Mouse (Mus musculus) lung, embryonic 14.5 days (tissue): ENCODE measurements around the gene Acan. TPM values are rescaled to one million over a fixed set of nuclear protein-coding genes. Genes with fewer than 3 reads are reported as not detected.

Experiments used
- ATAC-seq: fragments of 200-750 bp; cut with Nextera tagmentation; 2 replicates; pipeline ENCODE4 v1.8.0; 2017; ENCODE audit warnings: mild to moderate bottlenecking, moderate TSS enrichment, moderate library complexity; ENCODE audit not compliant: insufficient read depth
- DNase-seq: peaks from one replicate; pipeline ENCODE4 v3.0.0-alpha.2; 2015
- H3K27ac ChIP-seq: fragments of 300-500 bp; sonication (generic); 2 replicates; pipeline ENCODE4 v1.5.1; 2014; ENCODE audit warnings: low read depth, mild to moderate bottlenecking, moderate library complexity
- H3K27me3 ChIP-seq: fragments of 300-500 bp; sonication (generic); 2 replicates; pipeline ENCODE4 v1.6.1; 2014; ENCODE audit warnings: low read length, control low read depth; ENCODE audit not compliant: insufficient read depth
- H3K36me3 ChIP-seq: fragments of 300-500 bp; sonication (generic); 2 replicates; pipeline ENCODE4 v1.6.1; 2014; ENCODE audit warnings: control low read depth; ENCODE audit not compliant: insufficient read depth
- H3K4me1 ChIP-seq: fragments of 300-500 bp; sonication (generic); 2 replicates; pipeline ENCODE4 v1.6.1; 2014; ENCODE audit warnings: antibody characterized with exemption, control low read depth; ENCODE audit not compliant: insufficient read depth
- H3K4me2 ChIP-seq: fragments of 300-500 bp; sonication (generic); 2 replicates; pipeline ENCODE4 v1.6.1; 2014; ENCODE audit warnings: mild to moderate bottlenecking
- H3K4me3 ChIP-seq: fragments of 300-500 bp; sonication (generic); 2 replicates; pipeline ENCODE4 v1.5.1; 2014; ENCODE audit warnings: low read depth, low read length
- H3K9ac ChIP-seq: fragments of 300-500 bp; sonication (generic); 2 replicates; pipeline ENCODE4 v1.6.1; 2014
- H3K9me3 ChIP-seq: fragments of 300-500 bp; sonication (generic); 2 replicates; pipeline ENCODE4 v1.6.1; 2016; ENCODE audit warnings: low read depth, low read length, control low read depth
- CTCF ChIP-seq: IDR thresholded peaks from 2 replicates; pipeline ENCODE4 v1.5.1; 2016; ENCODE audit warnings: antibody characterized with exemption, low read depth
- WGBS: fragments of 180-500 bp; shearing (Covaris S2); extraction: QIAGEN DNeasy Blood & Tissue Kit; methylation state at CpG from one replicate; pipeline ENCODE4 v1.1.7; 2014; 5-methylcytosine and 5-hydroxymethylcytosine counted together
- polyA plus RNA-seq: library from polyadenylated mRNA; unstranded; fragments of >200 nt; fragmentation: Nextera tagmentation; extraction: Ambion mirVana; gene quantifications from 2 replicates; pipeline ENCODE4 v1.2.1, GENCODE M21; 2014

Gene Acan
- polyA plus RNA-seq, result 0.05 and 0.19 TPM in 2 replicates

DNA sequence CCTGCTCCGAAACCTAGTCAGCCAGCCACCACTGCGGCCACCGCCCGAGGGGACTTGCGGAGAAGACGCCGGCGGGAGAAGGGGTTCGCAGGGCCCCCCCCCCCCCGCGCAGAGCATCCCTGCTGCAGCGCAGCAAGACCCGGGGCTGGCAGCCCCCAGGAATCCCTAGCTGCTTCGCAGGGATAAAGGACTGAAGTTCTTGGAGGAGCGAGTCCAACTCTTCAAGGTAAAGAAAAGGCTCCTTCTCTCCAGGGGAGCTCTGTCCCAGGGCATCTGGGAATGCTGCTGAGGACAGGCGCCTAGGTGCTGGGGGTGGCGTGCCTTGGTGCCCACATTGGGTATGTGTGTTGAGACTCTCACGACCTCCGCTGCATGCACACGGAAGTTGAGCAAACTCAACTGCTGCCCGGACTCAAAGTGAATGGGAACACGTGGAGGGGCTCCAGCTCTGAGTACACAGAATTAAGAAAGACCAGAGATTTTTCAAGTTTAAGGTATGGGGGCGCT lies at the start of gene Acan:
Acan (plus strand) TSS at position 101 of the 507 bp plus-strand sequence.
- peaks cover 57% of the 10 kb centered on the region for H3K27me3 ChIP-seq
- H3K27ac ChIP-seq, result no peak within 1 kb of the TSS

DNA sequence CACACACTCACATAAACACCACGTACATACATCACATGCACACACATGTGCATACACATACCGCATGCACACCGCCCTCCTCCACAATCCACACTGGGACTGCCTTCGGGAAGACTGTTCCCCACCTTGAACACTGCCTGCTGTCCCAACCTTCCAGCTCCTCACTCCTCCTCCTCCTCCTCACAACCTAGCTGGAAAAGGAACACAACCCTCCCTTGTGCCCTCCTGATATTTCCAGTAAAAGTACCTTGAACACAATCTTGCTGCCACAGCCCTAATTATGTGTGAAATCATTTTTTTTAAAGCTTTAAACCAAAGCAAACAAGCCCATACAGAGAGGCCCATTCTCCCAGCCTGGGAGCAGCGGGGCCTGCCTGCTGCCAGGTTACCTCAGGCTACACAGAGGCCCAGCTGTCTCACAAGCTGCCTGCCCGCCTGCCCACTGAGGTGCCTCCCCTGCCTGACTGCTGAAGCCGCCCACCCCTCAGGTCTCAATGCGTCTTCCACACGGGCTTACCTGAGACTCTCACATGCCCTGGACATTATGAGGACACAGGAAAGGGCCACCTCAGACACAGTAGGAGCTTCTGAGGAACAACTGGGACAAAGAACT lies 31.9 kb upstream of the Acan start:
- no peak for ATAC-seq
- Histone ChIP-seq H3K9ac (no peak overlapping the region), H3K9me3 (no peaks in the 10 kb centered on the region), H3K27ac (no peak overlapping the region), H3K4me3 (no peak overlapping the region), H3K27me3 (no peaks in the 10 kb centered on the region), H3K4me1 (no peaks in the 10 kb centered on the region), H3K4me2 (no peak overlapping the region), H3K36me3 (no peaks in the 10 kb centered on the region)
- 70% methylated on average over 9 of the region's 9 CpGs for WGBS
- TF ChIP-seq CTCF, result no peak
- no peak for DNase-seq

More for the DNA sequence above, at the start of gene Acan:
- peak within 1 kb of the TSS; percentile 76 for H3K4me2 ChIP-seq
- no peak for ATAC-seq
- no peak for TF ChIP-seq CTCF
- no peaks in the 10 kb centered on the region for H3K4me1 ChIP-seq
- H3K9me3 ChIP-seq, result no peaks in the 10 kb centered on the region
- under 1% methylated on average over 23 of the region's 23 CpGs for WGBS
- peak within 1 kb of the TSS; percentile 41 for H3K4me3 ChIP-seq
- H3K36me3 ChIP-seq, result no peaks in the 10 kb centered on the region
- DNase-seq, result peak; percentile 13
- peak within 1 kb of the TSS; percentile 16; the same call in 1 of the 2 replicates for H3K9ac ChIP-seq

DNA sequence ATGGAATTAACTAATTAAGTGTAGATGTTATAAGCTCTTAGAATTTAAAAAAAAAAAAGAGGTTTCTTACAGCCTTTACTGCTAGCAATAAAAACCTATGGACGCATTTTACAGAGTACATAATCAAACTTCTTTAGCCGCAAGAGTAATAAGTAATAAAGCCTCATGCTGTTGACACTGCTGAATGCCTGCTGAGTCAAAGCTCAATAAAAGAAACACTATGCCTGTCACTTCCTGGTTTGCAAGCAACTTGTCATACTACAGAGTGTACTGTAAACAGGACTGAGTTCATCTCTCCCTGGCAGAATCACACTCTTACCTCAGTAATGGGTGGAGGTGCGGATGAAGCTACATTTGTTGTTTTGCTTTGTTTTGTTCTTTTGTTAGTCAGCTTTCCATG lies 24.1 kb upstream of the Acan start:
- Histone ChIP-seq H3K4me2 (no peak overlapping the region), H3K4me3 (no peak overlapping the region), H3K9me3 (no peaks in the 10 kb centered on the region), H3K27me3 (no peaks in the 10 kb centered on the region), H3K27ac (no peak overlapping the region), H3K36me3 (no peaks in the 10 kb centered on the region), H3K9ac (no peak overlapping the region), H3K4me1 (no peaks in the 10 kb centered on the region)
- WGBS, result 88% methylated on average over 3 of the region's 3 CpGs
- no peak for DNase-seq
- no peak for ATAC-seq
- TF ChIP-seq CTCF, result no peak

DNA sequence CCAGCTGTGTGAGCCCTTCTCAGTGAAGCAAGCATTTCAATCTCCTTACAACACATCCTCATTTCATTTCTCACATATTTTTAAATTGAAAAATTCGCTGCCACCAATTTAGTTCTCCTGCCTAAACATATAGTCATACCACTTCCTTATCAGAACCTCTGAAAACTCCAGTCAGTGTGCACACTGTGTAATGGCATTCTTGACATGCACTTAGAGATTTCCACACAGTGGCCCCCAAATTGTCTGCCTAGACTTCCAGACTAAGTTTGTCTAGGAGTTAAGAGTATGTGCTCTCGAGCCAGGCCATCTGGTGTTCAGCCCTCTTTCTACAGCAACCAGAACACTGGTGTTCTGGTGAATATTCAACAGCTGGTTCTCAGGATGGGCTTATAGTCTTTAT lies 19.5 kb upstream of the Acan start:
- Histone ChIP-seq H3K4me1 (no peaks in the 10 kb centered on the region), H3K27ac (no peak overlapping the region), H3K9me3 (no peaks in the 10 kb centered on the region), H3K36me3 (no peaks in the 10 kb centered on the region), H3K4me3 (no peak overlapping the region), H3K4me2 (no peak overlapping the region), H3K9ac (no peak overlapping the region), H3K27me3 (no peaks in the 10 kb centered on the region)
- ATAC-seq (no peak), DNase-seq (peak; percentile 51)
- WGBS, result 33% methylated on average over 2 of the region's 2 CpGs
- no peak for TF ChIP-seq CTCF

DNA sequence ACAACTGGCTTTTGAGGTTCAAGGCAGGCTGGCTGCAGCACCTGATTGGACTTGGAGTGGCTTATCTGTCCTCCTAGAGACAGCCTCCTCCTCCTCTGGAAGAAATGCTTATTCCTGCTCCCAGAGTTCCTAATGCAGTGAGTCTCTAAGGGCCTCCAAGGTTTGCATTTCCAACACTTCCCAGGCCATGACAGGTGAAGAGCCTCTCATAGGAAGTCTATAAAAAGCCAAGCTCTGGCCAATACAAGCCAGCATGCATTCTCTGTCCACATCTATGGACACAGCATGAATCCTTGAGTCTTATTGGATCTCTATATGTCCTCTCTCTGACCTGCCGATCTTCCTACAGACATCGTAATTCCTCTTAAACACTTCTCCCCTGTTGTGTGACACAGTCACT lies 18.8 kb upstream of the Acan start:
- Histone ChIP-seq H3K4me1 (no peaks in the 10 kb centered on the region), H3K9me3 (no peaks in the 10 kb centered on the region), H3K36me3 (no peaks in the 10 kb centered on the region), H3K4me2 (no peak overlapping the region), H3K9ac (no peak overlapping the region), H3K4me3 (no peak overlapping the region), H3K27me3 (no peaks in the 10 kb centered on the region), H3K27ac (no peak overlapping the region)
- WGBS, result 91% methylated on average over 2 of the region's 2 CpGs
- no peak for TF ChIP-seq CTCF
- ATAC-seq (no peak), DNase-seq (no peak)

DNA sequence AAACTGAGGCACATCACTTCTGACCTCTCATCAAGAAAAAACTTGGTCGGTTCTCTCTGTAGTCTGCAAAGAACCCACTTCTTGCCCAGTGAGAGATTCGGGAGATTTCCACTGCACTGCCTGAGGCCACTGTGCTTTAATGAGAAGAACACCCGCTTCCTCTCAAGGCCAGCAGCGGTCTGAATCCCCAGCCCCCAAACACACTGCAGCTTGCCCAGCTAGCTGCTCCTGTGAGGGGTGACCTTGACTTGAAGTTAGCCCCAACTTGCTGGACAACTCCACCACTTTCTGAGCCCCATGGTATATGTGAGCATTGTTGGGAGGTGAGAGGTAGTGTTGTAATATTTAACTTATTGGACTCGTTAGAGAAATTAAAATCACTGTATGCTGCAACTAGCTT lies 1.2 kb upstream of the Acan start:
- DNase-seq (no peak), ATAC-seq (no peak)
- no peaks in the 10 kb centered on the region for H3K9me3 ChIP-seq
- no peak for TF ChIP-seq CTCF
- H3K4me3 ChIP-seq, result no peak overlapping the region
- H3K4me1 ChIP-seq, result no peaks in the 10 kb centered on the region
- H3K27me3 ChIP-seq, result peaks cover 57% of the 10 kb centered on the region
- H3K27ac ChIP-seq, result no peak overlapping the region
- no peak overlapping the region for H3K9ac ChIP-seq
- H3K4me2 ChIP-seq, result no peak overlapping the region; the same call in 1 of the 2 replicates
- 26% methylated on average over 5 of the region's 5 CpGs for WGBS
- no peaks in the 10 kb centered on the region for H3K36me3 ChIP-seq

DNA sequence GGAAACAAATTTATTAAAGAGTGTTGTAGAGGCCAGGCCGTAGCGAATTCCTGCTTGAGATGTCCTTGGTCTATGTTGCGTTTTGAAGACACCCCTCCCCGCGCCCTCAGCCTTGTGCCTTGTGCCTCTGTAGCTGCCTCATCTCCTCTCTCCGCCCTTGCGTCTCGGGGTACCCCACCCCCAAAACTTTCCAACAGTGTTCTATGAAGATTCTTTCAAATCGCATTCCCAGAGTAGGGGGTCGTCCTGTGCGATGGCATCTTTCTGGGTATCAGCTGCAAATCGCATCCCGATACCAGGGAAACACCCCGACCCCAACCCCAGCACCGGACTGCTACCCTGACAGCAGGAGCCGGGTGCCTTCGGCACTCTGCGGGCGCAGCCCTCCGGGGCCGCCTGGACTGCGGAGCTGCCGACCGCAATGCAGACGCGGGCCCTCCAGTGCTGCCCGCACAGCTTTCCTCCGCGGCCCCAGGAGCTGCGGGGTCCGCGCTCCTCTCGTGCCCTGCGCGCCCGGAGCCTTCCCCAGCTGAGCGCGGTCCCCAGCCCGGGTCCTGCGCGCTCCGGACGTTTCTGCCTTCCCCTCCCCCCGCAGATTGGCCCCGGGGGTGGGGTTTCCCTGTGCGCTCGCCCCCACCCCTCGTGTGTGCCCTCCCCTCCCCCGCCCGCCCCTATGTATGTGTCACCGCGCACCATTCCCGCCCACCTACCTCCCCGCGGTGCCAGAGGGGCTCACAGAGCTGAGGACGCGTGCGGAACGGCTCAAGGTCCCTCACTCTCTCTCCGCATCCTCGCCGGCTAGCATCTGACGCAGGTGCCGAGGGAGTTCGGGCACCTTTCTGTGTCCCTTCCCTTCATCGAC lies 531 bp upstream of the Acan start:
- ATAC-seq, result peak; percentile 66; the same call in 1 of the 2 replicates
- Histone ChIP-seq H3K4me3 (peak overlapping the region; percentile 41), H3K9me3 (no peaks in the 10 kb centered on the region), H3K27me3 (peaks cover 57% of the 10 kb centered on the region), H3K27ac (no peak overlapping the region), H3K36me3 (no peaks in the 10 kb centered on the region), H3K4me2 (peak overlapping the region; percentile 76), H3K4me1 (no peaks in the 10 kb centered on the region), H3K9ac (peak overlapping the region; percentile 16; the same call in 1 of the 2 replicates)
- TF ChIP-seq CTCF, result no peak
- WGBS, result 3% methylated on average over 61 of the region's 66 CpGs
- DNase-seq, result peak; percentile 11
